Mouse (Mus musculus) lung, adult 2 months (tissue): ENCODE measurements at regions not wholly inside any gene's neighbourhood (a gene's known extent, or its start where the extent isn't known, plus 50 kb on each side); places are given as distances from the start of the nearest gene placed in this dataset.
"Not testable (repeated sequence)": the region's sequence is repeated elsewhere in the genome, so short reads cannot be mapped to it uniquely, and the experiment has no call there.

Experiments used
- DNase-seq: peaks from one replicate; pipeline ENCODE4 v3.0.0; 2022
- H3K4me1 ChIP-seq: fragments of 200-500 bp; 2 replicates; pipeline ENCODE4 v1.6.1; 2011; ENCODE audit warnings: low read length; ENCODE audit not compliant: control insufficient read depth, insufficient read depth
- H3K4me3 ChIP-seq: fragments of 200-500 bp; replicated peaks from 2 replicates; pipeline ENCODE3; 2011; ENCODE audit warnings: low read depth, mild to moderate bottlenecking, control low read depth, low read length; ENCODE audit errors: extremely low read depth
- CTCF ChIP-seq: fragments of 200-500 bp; IDR thresholded peaks from 2 replicates; pipeline ENCODE4 v1.5.1; 2011; ENCODE audit warnings: mild to moderate bottlenecking, low read length, control low read depth; ENCODE audit not compliant: insufficient read depth
- POLR2A ChIP-seq: fragments of 200-500 bp; IDR thresholded peaks from 2 replicates; pipeline ENCODE4 v1.6.1; 2011; ENCODE audit warnings: low read depth, mild to moderate bottlenecking, control low read depth, low read length, borderline replicate concordance; ENCODE audit errors: extremely low read depth
- WGBS: fragments of 180-500 bp; shearing (Covaris S2); methylation state at CpG from one replicate; pipeline ENCODE4 v1.1.7; 2018; 5-methylcytosine and 5-hydroxymethylcytosine counted together

- Histone ChIP-seq H3K4me1 (peaks cover 10% of the 10 kb centered on the region), H3K4me3 (no peak overlapping the region)
- TF ChIP-seq CTCF: no peak
- WGBS: 80% methylated on average over 7 of the region's 7 CpGs
- peak; percentile 4 for DNase-seq
These were observed 994.3 kb downstream of the 4930447A16Rik start for GRCm38 (mm10) chr15:38419621-38420020.

- WGBS: 12% methylated on average over 3 of the region's 3 CpGs
- peak; percentile 46 for DNase-seq
- TF ChIP-seq POLR2A (no peak), CTCF (no peak)
These were observed 995.4 kb downstream of the 4930447A16Rik start for GRCm38 (mm10) chr15:38420784-38421183.

GRCm38 (mm10) chr15:38422741-38423140 lies 997.4 kb downstream of the 4930447A16Rik start:
- Histone ChIP-seq H3K4me1 (peaks cover 10% of the 10 kb centered on the region), H3K4me3 (no peak overlapping the region)
- peak; percentile 3 for DNase-seq
- WGBS: 66% methylated on average over 6 of the region's 6 CpGs
- TF ChIP-seq POLR2A (no peak), CTCF (no peak)

More at GRCm38 (mm10) chr15:38420784-38421183, 995.4 kb downstream of the 4930447A16Rik start:
- Histone ChIP-seq H3K4me1 (peaks cover 10% of the 10 kb centered on the region), H3K4me3 (no peak overlapping the region)

GRCm38 (mm10) chr15:38425506-38425905 lies 1000.2 kb downstream of the 4930447A16Rik start:
- peaks cover 6% of the 10 kb centered on the region for H3K4me1 ChIP-seq
- 88% methylated on average over 4 of the region's 4 CpGs for WGBS
- H3K4me3 ChIP-seq: no peak overlapping the region
- TF ChIP-seq CTCF (no peak), POLR2A (no peak)
- no peak for DNase-seq

GRCm38 (mm10) chr15:38427966-38428365 lies 1002.6 kb downstream of the 4930447A16Rik start:
- DNase-seq: peak; percentile 1
- Histone ChIP-seq H3K4me1 (no peaks in the 10 kb centered on the region), H3K4me3 (no peak overlapping the region)
- WGBS: 50% methylated on average over 1 of the region's 1 CpGs
- TF ChIP-seq POLR2A: no peak
- no peak for TF ChIP-seq CTCF

GRCm38 (mm10) chr15:38431668-38432067 lies 1006.3 kb downstream of the 4930447A16Rik start:
- TF ChIP-seq CTCF: peak; percentile 60
- TF ChIP-seq POLR2A: no peak
- peak; percentile 68 for DNase-seq
- Histone ChIP-seq H3K4me1 (no peaks in the 10 kb centered on the region), H3K4me3 (no peak overlapping the region)
- WGBS: 35% methylated on average over 2 of the region's 2 CpGs

GRCm38 (mm10) chr15:38433386-38433785 lies 1008.0 kb downstream of the 4930447A16Rik start:
- 60% methylated on average over 7 of the region's 7 CpGs for WGBS
- Histone ChIP-seq H3K4me1 (no peaks in the 10 kb centered on the region), H3K4me3 (no peak overlapping the region)
- TF ChIP-seq CTCF: no peak
- no peak for TF ChIP-seq POLR2A
- peak; percentile 5 for DNase-seq

- 98% methylated on average over 2 of the region's 2 CpGs for WGBS
- DNase-seq: peak; percentile 0
- H3K4me1 ChIP-seq, H3K4me3 ChIP-seq: not testable (repeated sequence)
These were observed 1008.9 kb downstream of the 4930447A16Rik start for GRCm38 (mm10) chr15:38434239-38434638.
